Mouse (Mus musculus): ENCODE results near the gene Esam. TPM values are rescaled to one million over a fixed set of nuclear protein-coding genes. Genes with fewer than 3 reads are reported as not detected.

Esam gene
- polyA plus RNA-seq, 2 experiments, result 34.7 to 44.1 TPM

DNA sequence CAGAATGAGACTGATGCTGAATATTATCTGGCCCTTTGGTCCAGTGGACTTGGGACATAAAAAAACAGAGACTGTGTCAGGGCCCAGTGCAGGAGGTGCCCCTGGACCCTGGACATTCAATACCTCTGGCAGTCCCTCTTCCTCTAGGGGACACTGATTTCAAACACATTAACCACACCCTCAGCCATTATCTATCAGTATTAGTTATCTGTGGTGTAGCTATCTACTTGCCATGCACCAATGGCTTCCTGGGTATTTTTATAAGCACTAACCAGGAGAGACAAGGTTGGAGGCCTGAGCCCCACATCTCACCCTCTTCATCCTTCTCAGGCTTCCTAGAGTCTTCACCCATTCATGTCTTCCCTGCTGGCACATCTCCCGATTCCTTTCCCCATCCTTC is 22.6 kb downstream of the Esam start:
- H3K4me3 ChIP-seq (replicated peaks; ENCODE audit: low read length), result no peak overlapping the region
- no peak overlapping the region for H3K9ac ChIP-seq (ENCODE audit: low read depth, low read length, severe bottlenecking)
- H3K27ac ChIP-seq (replicated peaks; ENCODE audit: low read depth, low read length), result no peak overlapping the region
- WGBS, result 61% methylated on average over 1 of the region's 1 CpGs
- no peaks in the 10 kb centered on the region for H3K36me3 ChIP-seq (ENCODE audit: control insufficient read depth, insufficient read depth, low read length)
- H3K9me3 ChIP-seq (ENCODE audit: control insufficient read depth, low read length), result no peaks in the 10 kb centered on the region
- peaks cover 7% of the 10 kb centered on the region for H3K4me1 ChIP-seq (ENCODE audit: control insufficient read depth, insufficient read depth, low read length)
- H3K27me3 ChIP-seq (ENCODE audit: control insufficient read depth, insufficient read depth, low read length), result peaks cover 56% of the 10 kb centered on the region
- DNase-seq (ENCODE audit: low spot score), result no peak
- ATAC-seq (ENCODE audit: low FRiP score, low read depth), result no peak
- H3K4me2 ChIP-seq (replicated peaks; ENCODE audit: low read depth, low read length, severe bottlenecking), result no peak overlapping the region
- no peak for TF ChIP-seq POLR2A (IDR thresholded peaks at IDR 0.05; ENCODE audit: borderline replicate concordance, extremely low read depth, insufficient read depth, insufficient read length)

DNA sequence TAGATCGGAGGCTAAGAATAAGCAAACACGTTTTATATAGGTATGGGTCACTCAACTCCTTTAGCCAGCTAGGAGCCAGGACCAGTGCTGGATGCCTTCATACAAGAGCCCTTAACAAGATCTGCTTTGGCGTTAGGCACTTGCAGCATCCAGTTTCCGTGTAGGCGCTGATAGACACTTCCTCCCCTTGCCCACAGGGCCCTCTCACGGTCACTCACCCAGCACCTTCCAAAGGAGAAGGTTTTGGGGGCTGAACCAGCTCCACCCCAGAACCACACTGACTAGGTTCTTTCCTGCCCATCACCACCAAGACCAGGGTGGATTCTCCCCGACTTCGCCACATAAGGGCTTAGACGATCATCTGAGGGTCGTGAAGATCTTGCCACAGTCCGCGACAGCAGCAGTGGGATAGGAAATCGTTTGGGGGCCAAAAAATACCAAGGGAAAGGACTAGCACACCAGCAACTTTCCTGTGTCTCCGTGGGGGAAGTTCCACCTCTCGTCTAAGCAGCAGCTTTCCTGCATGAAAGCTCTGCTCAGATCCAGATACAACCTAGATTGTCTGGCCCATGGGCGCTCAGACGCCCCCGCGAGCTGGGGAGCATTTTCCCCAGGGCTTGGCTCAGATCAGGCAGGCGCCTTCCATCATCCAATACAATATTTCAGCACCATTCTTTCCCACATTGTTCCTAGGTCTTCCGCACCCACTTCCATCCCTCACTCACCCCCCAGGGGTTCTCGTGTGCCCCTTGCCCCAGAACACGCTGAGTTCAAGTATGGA is 24.1 kb downstream of the Esam start:
- TF ChIP-seq POLR2A (IDR thresholded peaks at IDR 0.05; ENCODE audit: borderline replicate concordance, extremely low read depth, insufficient read depth, insufficient read length), result no peak
- Histone ChIP-seq H3K9me3 (ENCODE audit: control insufficient read depth, low read length) (no peaks in the 10 kb centered on the region), H3K9ac (ENCODE audit: low read depth, low read length, severe bottlenecking) (peak overlapping the region; percentile 36; the same call in 1 of the 2 replicates), H3K4me3 (replicated peaks; ENCODE audit: low read length) (peak overlapping the region; percentile 40), H3K27ac (replicated peaks; ENCODE audit: low read depth, low read length) (no peak overlapping the region), H3K4me1 (ENCODE audit: control insufficient read depth, insufficient read depth, low read length) (peaks cover 7% of the 10 kb centered on the region), H3K36me3 (ENCODE audit: control insufficient read depth, insufficient read depth, low read length) (no peaks in the 10 kb centered on the region), H3K4me2 (replicated peaks; ENCODE audit: low read depth, low read length, severe bottlenecking) (peak overlapping the region; percentile 77), H3K27me3 (ENCODE audit: control insufficient read depth, insufficient read depth, low read length) (peaks cover 41% of the 10 kb centered on the region)
- DNase-seq (ENCODE audit: low spot score), result no peak
- 2% methylated on average over 23 of the region's 23 CpGs for WGBS
- no peak for ATAC-seq (ENCODE audit: low FRiP score, low read depth)

DNA sequence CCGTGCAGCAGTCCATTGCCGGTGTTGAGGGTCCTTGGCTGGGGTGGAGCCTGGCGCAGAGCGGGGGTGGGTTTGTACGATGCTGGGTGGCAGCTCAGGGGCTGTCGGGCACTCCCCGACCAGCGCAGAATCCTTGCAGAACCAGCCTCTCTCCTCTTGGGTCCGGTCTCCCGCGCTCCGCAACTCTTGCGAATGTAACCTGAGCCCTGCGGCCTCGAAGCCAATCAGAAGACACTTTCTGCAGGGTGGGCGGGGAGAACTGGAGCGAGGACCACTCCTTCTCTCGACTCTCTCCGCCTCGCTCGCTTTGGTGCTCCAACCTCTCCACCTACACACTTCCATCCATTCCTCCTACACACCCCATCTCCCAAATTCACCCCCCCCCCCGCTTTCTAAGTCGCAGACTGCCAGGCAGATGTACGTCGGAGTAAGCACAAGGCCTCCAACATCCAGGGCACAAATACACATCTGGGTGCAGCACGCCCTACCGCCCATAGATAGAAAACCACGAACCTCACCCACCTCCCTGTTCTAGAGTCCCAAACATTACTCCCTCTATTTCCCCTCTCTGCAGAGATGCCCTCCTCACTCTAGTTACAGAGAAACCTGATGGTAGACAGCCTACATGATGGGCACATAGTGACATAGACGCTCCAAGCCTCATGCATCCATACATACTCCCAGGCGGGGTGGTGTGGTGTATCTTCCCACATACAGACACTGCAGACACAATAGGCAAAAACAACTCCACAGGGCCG is 24.8 kb downstream of the Esam start, which contains the start of gene Nrgn:
Gene Nrgn (minus strand): TSS at position 369 of the 758 bp plus-strand sequence.
- 4% methylated on average over 30 of the region's 31 CpGs for WGBS
- DNase-seq (ENCODE audit: low spot score) (peak; percentile 84), ATAC-seq (ENCODE audit: low FRiP score, low read depth) (peak; percentile 97)
- TF ChIP-seq POLR2A (IDR thresholded peaks at IDR 0.05; ENCODE audit: borderline replicate concordance, extremely low read depth, insufficient read depth, insufficient read length), result no peak
- Histone ChIP-seq H3K9me3 (ENCODE audit: control insufficient read depth, low read length) (no peaks in the 10 kb centered on the region), H3K27ac (replicated peaks; ENCODE audit: low read depth, low read length) (no peak within 1 kb of the TSS), H3K27me3 (ENCODE audit: control insufficient read depth, insufficient read depth, low read length) (peaks cover 37% of the 10 kb centered on the region), H3K36me3 (ENCODE audit: control insufficient read depth, insufficient read depth, low read length) (no peaks in the 10 kb centered on the region), H3K4me1 (ENCODE audit: control insufficient read depth, insufficient read depth, low read length) (peaks cover 7% of the 10 kb centered on the region), H3K9ac (ENCODE audit: low read depth, low read length, severe bottlenecking) (peak within 1 kb of the TSS; percentile 36; the same call in 1 of the 2 replicates), H3K4me2 (replicated peaks; ENCODE audit: low read depth, low read length, severe bottlenecking) (peak within 1 kb of the TSS; percentile 77), H3K4me3 (replicated peaks; ENCODE audit: low read length) (peak within 1 kb of the TSS; percentile 40)

DNA sequence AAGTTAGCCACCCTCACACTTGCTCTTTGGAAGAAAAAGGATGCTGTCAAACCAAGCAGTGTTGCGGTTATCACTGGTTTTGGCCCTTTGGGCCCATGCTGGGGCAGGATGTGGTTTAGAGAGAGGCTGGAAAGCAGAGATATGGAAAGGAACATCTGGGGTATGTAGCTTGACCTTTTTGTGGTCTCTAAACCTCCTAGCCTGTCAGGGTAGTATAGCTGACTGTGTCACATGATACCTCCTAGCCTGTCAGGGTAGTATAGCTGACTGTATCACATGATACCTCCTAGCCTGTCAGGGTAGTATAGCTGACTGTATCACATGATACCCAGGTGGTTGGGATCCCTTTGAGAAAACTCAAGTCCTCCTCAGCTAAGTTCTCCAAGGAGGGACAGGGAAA is 26.4 kb downstream of the Esam start:
- Histone ChIP-seq H3K27ac (replicated peaks; ENCODE audit: low read depth, low read length) (no peak overlapping the region), H3K9me3 (ENCODE audit: control insufficient read depth, low read length) (no peaks in the 10 kb centered on the region), H3K9ac (ENCODE audit: low read depth, low read length, severe bottlenecking) (no peak overlapping the region), H3K4me1 (ENCODE audit: control insufficient read depth, insufficient read depth, low read length) (peaks cover 7% of the 10 kb centered on the region), H3K27me3 (ENCODE audit: control insufficient read depth, insufficient read depth, low read length) (peaks cover 37% of the 10 kb centered on the region), H3K4me3 (replicated peaks; ENCODE audit: low read length) (no peak overlapping the region), H3K4me2 (replicated peaks; ENCODE audit: low read depth, low read length, severe bottlenecking) (no peak overlapping the region), H3K36me3 (ENCODE audit: control insufficient read depth, insufficient read depth, low read length) (no peaks in the 10 kb centered on the region)
- no peak for ATAC-seq (ENCODE audit: low FRiP score, low read depth)
- WGBS, result 83% methylated on average over 1 of the region's 1 CpGs
- DNase-seq (ENCODE audit: low spot score), result no peak
- no peak for TF ChIP-seq POLR2A (IDR thresholded peaks at IDR 0.05; ENCODE audit: borderline replicate concordance, extremely low read depth, insufficient read depth, insufficient read length)
